Mouse (Mus musculus): ENCODE measurements around the gene Hnrnpc. TPM values are rescaled to one million over a fixed set of nuclear protein-coding genes. Genes with fewer than 3 reads are reported as not detected.

Hnrnpc gene
- polyA plus RNA-seq, 1 experiment from 2014 or later = 797 TPM

- no peak overlapping the region for H3K27ac ChIP-seq
- ATAC-seq (ENCODE audit: low FRiP score, low read depth) = peak; percentile 80
- H3K9me3 ChIP-seq = no peaks in the 10 kb centered on the region
- H3K9ac ChIP-seq = peak overlapping the region; percentile 63
- H3K27me3 ChIP-seq (replicated peaks) = 0 out of 2 replicates have a peak, but pooled peaks cover 4% of the 10 kb centered on the region
- H3K4me3 ChIP-seq = peak overlapping the region; percentile 52
- WGBS = under 1% methylated on average over 38 of the region's 38 CpGs
- peak overlapping the region; percentile 97 for H3K4me2 ChIP-seq (replicated peaks)
- no peaks in the 10 kb centered on the region for H3K4me1 ChIP-seq
- no peaks in the 10 kb centered on the region for H3K36me3 ChIP-seq
These were observed 15.2 kb upstream of the Hnrnpc start for GRCm38 (mm10) chr14:52118823-52119608.

GRCm38 (mm10) chr14:52118456-52118822 lies 14.6 kb upstream of the Hnrnpc start:
- H3K4me2 ChIP-seq (replicated peaks) = peak overlapping the region; percentile 97
- H3K27me3 ChIP-seq (replicated peaks) = 0 out of 2 replicates have a peak, but pooled peaks cover 4% of the 10 kb centered on the region
- no peaks in the 10 kb centered on the region for H3K9me3 ChIP-seq
- H3K27ac ChIP-seq = no peak overlapping the region
- H3K9ac ChIP-seq = no peak overlapping the region
- no peaks in the 10 kb centered on the region for H3K36me3 ChIP-seq
- peak; percentile 45 for ATAC-seq (ENCODE audit: low FRiP score, low read depth)
- WGBS = 39% methylated on average over 8 of the region's 8 CpGs
- H3K4me1 ChIP-seq = no peaks in the 10 kb centered on the region
- H3K4me3 ChIP-seq = no peak overlapping the region

DNA sequence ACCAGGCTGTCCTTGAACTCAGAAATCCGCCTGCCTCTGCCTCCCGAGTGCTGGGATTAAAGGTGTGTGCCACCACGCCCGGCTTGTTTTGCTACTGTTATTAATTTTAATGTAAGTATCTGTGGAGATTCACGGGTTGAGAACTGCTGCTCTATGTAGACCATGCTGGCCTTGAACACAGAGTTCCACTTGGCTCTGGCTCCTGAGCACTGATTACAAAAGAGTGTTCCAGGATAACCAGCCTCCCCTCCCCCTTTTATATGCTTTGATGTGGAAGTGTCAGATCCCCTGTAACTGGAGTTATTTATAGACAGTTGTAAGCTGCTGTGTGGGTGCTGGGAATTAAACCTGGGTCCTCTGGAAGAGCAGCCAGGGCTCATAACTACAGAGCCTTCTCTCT lies 13.4 kb upstream of the Hnrnpc start:
- Histone ChIP-seq H3K4me3 (no peak overlapping the region), H3K4me1 (no peaks in the 10 kb centered on the region), H3K27ac (no peak overlapping the region), H3K9ac (no peak overlapping the region), H3K9me3 (no peaks in the 10 kb centered on the region), H3K36me3 (no peaks in the 10 kb centered on the region), H3K4me2 (replicated peaks) (no peak overlapping the region), H3K27me3 (replicated peaks) (0 out of 2 replicates have a peak, but pooled peaks cover 4% of the 10 kb centered on the region)
- ATAC-seq (ENCODE audit: low FRiP score, low read depth) = no peak
- WGBS = 93% methylated on average over 5 of the region's 5 CpGs

DNA sequence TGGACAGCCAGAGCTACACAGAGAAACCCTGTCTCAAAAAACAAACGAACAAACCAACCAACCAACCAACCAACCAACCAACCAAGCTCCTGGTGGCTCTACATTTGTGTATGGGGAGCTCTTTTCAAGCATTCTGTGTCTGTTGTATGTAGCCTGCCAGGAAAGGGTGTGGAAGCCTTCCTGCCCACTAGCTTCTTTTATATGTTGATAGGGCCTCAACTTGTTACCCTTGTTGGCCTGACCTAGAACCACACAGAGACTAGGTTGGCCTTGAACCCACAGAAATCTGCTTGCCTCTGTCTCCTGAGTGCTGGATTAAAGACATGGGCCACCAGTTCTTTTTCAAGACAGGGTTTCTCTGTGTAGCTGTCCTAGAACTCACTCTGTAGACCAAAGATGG lies 10.3 kb upstream of the Hnrnpc start:
- Histone ChIP-seq H3K4me2 (replicated peaks) (no peak overlapping the region), H3K4me3 (no peak overlapping the region), H3K36me3 (no peaks in the 10 kb centered on the region), H3K9ac (no peak overlapping the region), H3K4me1 (no peaks in the 10 kb centered on the region), H3K9me3 (no peaks in the 10 kb centered on the region), H3K27me3 (replicated peaks) (no peaks in the 10 kb centered on the region), H3K27ac (no peak overlapping the region)
- WGBS = 65% methylated on average over 1 of the region's 1 CpGs
- no peak for ATAC-seq (ENCODE audit: low FRiP score, low read depth)

- Histone ChIP-seq H3K27me3 (replicated peaks) (no peaks in the 10 kb centered on the region), H3K4me2 (replicated peaks) (no peak within 1 kb of the TSS), H3K36me3 (no peaks in the 10 kb centered on the region), H3K4me1 (no peaks in the 10 kb centered on the region), H3K4me3 (no peak within 1 kb of the TSS), H3K9me3 (no peaks in the 10 kb centered on the region), H3K27ac (no peak within 1 kb of the TSS), H3K9ac (no peak within 1 kb of the TSS; the same call in 1 of the 2 replicates)
- 90% methylated on average over 4 of the region's 4 CpGs for WGBS
- no peak for ATAC-seq (ENCODE audit: low FRiP score, low read depth)
These were observed 6.5 kb upstream of the Hnrnpc start, which contains the start of gene Rpgrip1 for GRCm38 (mm10) chr14:52110346-52110745. Gene Rpgrip1, plus strand, starts transcription at chr14:52110704.

DNA sequence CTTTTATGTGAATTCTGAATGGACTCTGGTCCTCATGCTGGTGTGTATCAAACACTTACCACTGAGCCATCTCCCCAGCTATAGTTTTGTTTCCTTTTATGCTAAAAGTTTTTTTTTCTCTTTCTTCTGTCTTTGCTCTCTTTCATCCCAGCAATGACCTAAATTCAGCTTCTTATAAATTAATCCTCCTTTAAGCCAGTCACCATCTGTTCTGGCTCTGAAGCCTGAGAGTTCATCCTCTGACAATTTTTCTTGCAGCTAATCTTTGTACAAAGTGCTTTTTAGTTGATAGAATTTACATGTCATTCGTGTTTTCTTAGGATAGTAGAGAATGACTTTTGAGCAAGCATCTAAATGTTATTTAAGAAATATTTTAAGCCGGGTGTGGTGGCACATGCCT lies 4.2 kb upstream of the Hnrnpc start:
- Histone ChIP-seq H3K4me1 (no peaks in the 10 kb centered on the region), H3K36me3 (no peaks in the 10 kb centered on the region), H3K9ac (no peak overlapping the region), H3K9me3 (no peaks in the 10 kb centered on the region), H3K27ac (no peak overlapping the region), H3K4me3 (no peak overlapping the region), H3K4me2 (replicated peaks) (no peak overlapping the region), H3K27me3 (replicated peaks) (no peaks in the 10 kb centered on the region)
- no peak for ATAC-seq (ENCODE audit: low FRiP score, low read depth)
- WGBS = 87% methylated on average over 2 of the region's 2 CpGs

- no peaks in the 10 kb centered on the region for H3K9me3 ChIP-seq
- WGBS = 32% methylated on average over 10 of the region's 10 CpGs
- H3K27ac ChIP-seq = no peak overlapping the region
- H3K4me1 ChIP-seq = peaks cover 11% of the 10 kb centered on the region
- H3K4me3 ChIP-seq = no peak overlapping the region
- no peak overlapping the region for H3K4me2 ChIP-seq (replicated peaks)
- H3K9ac ChIP-seq = no peak overlapping the region
- H3K27me3 ChIP-seq (replicated peaks) = no peaks in the 10 kb centered on the region
- ATAC-seq (ENCODE audit: low FRiP score, low read depth) = no peak
- no peaks in the 10 kb centered on the region; the same call in 1 of the 2 replicates for H3K36me3 ChIP-seq
These were observed 2.9 kb upstream of the Hnrnpc start for GRCm38 (mm10) chr14:52106741-52107140.

DNA sequence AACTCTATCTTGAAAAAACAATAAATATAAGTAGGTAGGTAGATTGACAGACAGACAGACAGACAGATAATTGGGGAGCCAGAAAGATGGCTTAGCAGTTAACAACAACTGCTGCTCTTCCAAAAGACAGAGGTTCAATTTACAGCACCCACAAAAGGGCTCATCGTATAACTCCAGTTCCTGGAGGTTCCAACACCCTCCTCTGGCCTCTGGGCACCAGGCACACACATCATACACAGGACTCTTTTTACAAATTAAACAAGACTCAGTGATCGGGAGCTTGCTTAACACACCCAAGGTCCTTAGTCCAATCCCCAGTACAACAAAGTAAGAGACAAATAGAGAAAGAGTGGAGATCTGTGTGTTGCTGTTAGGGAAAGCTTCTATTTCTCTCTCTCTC lies 1.5 kb upstream of the Hnrnpc start:
- Histone ChIP-seq H3K4me1 (peaks cover 19% of the 10 kb centered on the region), H3K9ac (no peak overlapping the region), H3K36me3 (peaks cover 4% of the 10 kb centered on the region), H3K27ac (no peak overlapping the region), H3K4me2 (replicated peaks) (no peak overlapping the region), H3K9me3 (no peaks in the 10 kb centered on the region), H3K27me3 (replicated peaks) (no peaks in the 10 kb centered on the region), H3K4me3 (no peak overlapping the region)
- WGBS = 67% methylated on average over 2 of the region's 2 CpGs
- ATAC-seq (ENCODE audit: low FRiP score, low read depth) = no peak

DNA sequence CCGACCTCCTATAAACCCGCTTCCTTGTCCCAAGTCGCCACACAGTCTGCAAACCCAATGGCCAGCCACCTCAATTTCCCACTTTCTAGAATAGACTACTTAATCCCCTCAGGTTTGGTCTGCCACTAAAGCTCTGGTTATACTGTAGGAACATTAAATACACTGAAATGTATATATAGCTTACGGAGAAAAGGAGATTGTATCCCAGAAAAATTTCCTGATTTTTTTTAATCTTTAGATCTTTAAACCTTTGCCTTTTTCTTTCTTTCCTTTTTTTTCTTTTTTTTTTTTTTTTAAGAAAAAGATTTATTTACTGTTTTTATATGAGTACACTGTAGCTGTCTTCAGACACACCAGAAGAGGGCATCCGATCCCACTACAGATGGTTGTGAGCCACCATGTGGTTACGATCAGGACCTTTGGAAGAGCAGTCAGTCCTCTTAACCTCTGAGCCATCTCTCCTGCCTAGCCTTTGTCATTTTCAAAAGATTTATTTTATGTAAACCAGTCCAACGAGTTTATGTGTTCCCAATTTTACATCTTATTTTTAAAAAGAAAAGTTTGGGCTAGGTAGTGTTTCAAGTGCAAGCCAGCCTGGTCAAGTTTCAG lies 953 bp upstream of the Hnrnpc start:
- Histone ChIP-seq H3K9ac (peak overlapping the region; percentile 47; the same call in 1 of the 2 replicates), H3K9me3 (no peaks in the 10 kb centered on the region), H3K4me3 (peak overlapping the region; percentile 32), H3K27me3 (replicated peaks) (no peaks in the 10 kb centered on the region), H3K4me2 (replicated peaks) (peak overlapping the region; percentile 62), H3K36me3 (peaks cover 4% of the 10 kb centered on the region), H3K4me1 (peaks cover 22% of the 10 kb centered on the region), H3K27ac (peak overlapping the region; percentile 65)
- 43% methylated on average over 7 of the region's 7 CpGs for WGBS
- no peak; the same call in 1 of the 2 replicates for ATAC-seq (ENCODE audit: low FRiP score, low read depth)

DNA sequence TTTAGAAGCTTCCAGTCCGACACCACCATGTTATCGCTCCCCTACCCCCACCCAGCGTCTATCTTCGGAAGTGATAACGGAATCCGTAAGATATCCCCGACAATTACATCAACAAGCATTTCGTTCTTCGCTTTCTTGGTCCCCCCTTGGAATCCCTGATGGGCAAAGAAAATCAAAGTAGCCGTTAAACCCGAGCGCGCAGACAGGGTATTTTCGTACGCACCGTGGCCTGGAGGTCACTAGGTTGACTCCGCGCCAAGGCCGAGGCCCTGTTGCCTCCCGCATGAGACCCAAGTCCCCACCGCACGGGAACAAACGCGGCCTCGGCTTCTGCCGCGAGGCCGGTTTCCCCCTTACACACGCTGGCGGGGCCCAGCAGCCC lies 363 bp downstream of the Hnrnpc start:
- peaks cover 30% of the 10 kb centered on the region for H3K4me1 ChIP-seq
- H3K9me3 ChIP-seq = no peaks in the 10 kb centered on the region
- H3K4me3 ChIP-seq = peak overlapping the region; percentile 86
- H3K27me3 ChIP-seq (replicated peaks) = no peaks in the 10 kb centered on the region
- H3K9ac ChIP-seq = peak overlapping the region; percentile 96
- peak overlapping the region; percentile 88 for H3K27ac ChIP-seq
- H3K4me2 ChIP-seq (replicated peaks) = peak overlapping the region; percentile 71
- H3K36me3 ChIP-seq = peaks cover 4% of the 10 kb centered on the region
- peak; percentile 57 for ATAC-seq (ENCODE audit: low FRiP score, low read depth)
- WGBS = under 1% methylated on average over 30 of the region's 30 CpGs

- H3K9ac ChIP-seq = no peak overlapping the region
- peak overlapping the region; percentile 71 for H3K4me2 ChIP-seq (replicated peaks)
- no peaks in the 10 kb centered on the region for H3K9me3 ChIP-seq
- H3K4me1 ChIP-seq = peaks cover 31% of the 10 kb centered on the region
- WGBS = 86% methylated on average over 1 of the region's 1 CpGs
- H3K27me3 ChIP-seq (replicated peaks) = no peaks in the 10 kb centered on the region
- peaks cover 10% of the 10 kb centered on the region for H3K36me3 ChIP-seq
- no peak for ATAC-seq (ENCODE audit: low FRiP score, low read depth)
- H3K4me3 ChIP-seq = peak overlapping the region; percentile 9; the same call in 1 of the 2 replicates
- H3K27ac ChIP-seq = no peak overlapping the region
These were observed 2.3 kb downstream of the Hnrnpc start for GRCm38 (mm10) chr14:52101285-52102157.

All from neural tube, embryonic 12.5 days (tissue).